Mouse (Mus musculus): Measurements from ENCODE around the gene Mob3b. TPM values are rescaled to one million over a fixed set of nuclear protein-coding genes. Genes with fewer than 3 reads are reported as not detected.

The Mob3b gene
- polyA plus RNA-seq, 1 experiment from 2014 or later: 30.2 TPM

GRCm38 (mm10) chr4:35167855-35168254 lies 10.6 kb upstream of the Mob3b start:
- H3K9ac ChIP-seq: no peak overlapping the region
- 65% methylated on average over 5 of the region's 5 CpGs for WGBS

GRCm38 (mm10) chr4:35165947-35166346 lies 8.7 kb upstream of the Mob3b start:
- Histone ChIP-seq H3K9ac (no peak overlapping the region), H3K4me1 (replicated peaks) (peaks cover 8% of the 10 kb centered on the region), H3K9me3 (no peaks in the 10 kb centered on the region), H3K36me3 (no peaks in the 10 kb centered on the region), H3K4me3 (replicated peaks) (no peak overlapping the region), H3K27ac (no peak overlapping the region), H3K4me2 (replicated peaks) (no peak overlapping the region), H3K27me3 (replicated peaks) (no peaks in the 10 kb centered on the region)
- peak; percentile 87 for ATAC-seq
- 53% methylated on average over 3 of the region's 3 CpGs for WGBS

More at GRCm38 (mm10) chr4:35167855-35168254, 10.6 kb upstream of the Mob3b start:
- Histone ChIP-seq H3K9me3 (no peaks in the 10 kb centered on the region), H3K4me3 (replicated peaks) (no peak overlapping the region), H3K4me2 (replicated peaks) (no peak overlapping the region), H3K27me3 (replicated peaks) (no peaks in the 10 kb centered on the region), H3K36me3 (no peaks in the 10 kb centered on the region), H3K27ac (no peak overlapping the region), H3K4me1 (replicated peaks) (peaks cover 8% of the 10 kb centered on the region)
- ATAC-seq: no peak

DNA sequence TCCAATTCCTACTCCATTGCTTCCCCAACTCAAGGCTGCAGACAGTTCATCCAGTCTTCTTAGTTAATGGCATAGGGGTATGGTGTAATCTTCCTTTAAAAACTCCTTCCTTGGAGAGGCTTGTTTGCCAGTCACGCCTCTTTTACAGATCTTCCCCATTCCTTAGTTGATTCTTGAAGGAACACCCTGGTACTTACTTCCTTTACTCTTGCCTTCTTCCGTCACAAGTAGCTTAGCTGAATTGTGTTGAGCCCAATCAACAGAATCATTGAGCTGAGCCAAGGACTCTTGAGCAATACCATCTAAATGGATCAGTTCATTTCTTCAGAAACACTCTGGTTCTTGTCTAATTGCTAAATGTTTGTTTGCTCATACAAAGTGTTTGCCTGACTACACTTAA lies 8.0 kb upstream of the Mob3b start:
- H3K4me3 ChIP-seq (replicated peaks): no peak overlapping the region
- no peak overlapping the region for H3K9ac ChIP-seq
- no peak for ATAC-seq
- no peaks in the 10 kb centered on the region for H3K27me3 ChIP-seq (replicated peaks)
- no peak overlapping the region for H3K27ac ChIP-seq
- no peaks in the 10 kb centered on the region for H3K9me3 ChIP-seq
- 67% methylated on average over 2 of the region's 2 CpGs for WGBS
- H3K4me2 ChIP-seq (replicated peaks): no peak overlapping the region
- no peaks in the 10 kb centered on the region for H3K36me3 ChIP-seq
- H3K4me1 ChIP-seq (replicated peaks): peaks cover 8% of the 10 kb centered on the region

DNA sequence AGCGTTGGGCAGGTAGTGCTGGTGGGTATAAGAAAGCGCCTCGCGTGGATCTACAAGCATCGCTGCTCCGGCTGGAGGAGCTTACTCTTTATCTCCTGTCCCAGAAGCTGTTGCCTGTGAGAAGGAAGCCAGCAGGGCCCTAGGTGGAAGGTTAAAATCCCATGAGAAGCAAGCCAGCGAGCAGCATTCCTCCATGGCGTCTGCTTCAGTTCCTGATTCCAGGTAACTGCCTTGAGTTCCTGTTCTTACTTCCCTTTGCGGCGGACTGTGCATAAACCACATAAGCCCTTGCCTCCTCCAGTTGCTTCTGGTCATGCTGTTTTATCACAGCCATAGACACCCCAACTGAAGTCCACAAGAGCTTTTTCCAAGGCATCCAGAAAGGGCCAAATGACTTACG lies 531 bp upstream of the Mob3b start:
- no peak overlapping the region for H3K9ac ChIP-seq
- H3K27me3 ChIP-seq (replicated peaks): no peaks in the 10 kb centered on the region
- H3K9me3 ChIP-seq: no peaks in the 10 kb centered on the region
- WGBS: 63% methylated on average over 11 of the region's 11 CpGs
- no peak overlapping the region; the same call in 1 of the 2 replicates for H3K4me2 ChIP-seq (replicated peaks)
- H3K27ac ChIP-seq: no peak overlapping the region
- H3K4me3 ChIP-seq (replicated peaks): no peak overlapping the region
- no peak for ATAC-seq
- peaks cover 4% of the 10 kb centered on the region; the same call in 1 of the 2 replicates for H3K4me1 ChIP-seq (replicated peaks)
- H3K36me3 ChIP-seq: no peaks in the 10 kb centered on the region

- WGBS: 0% methylated on average over 26 of the region's 26 CpGs
- Histone ChIP-seq H3K9me3 (no peaks in the 10 kb centered on the region), H3K4me1 (replicated peaks) (peaks cover 4% of the 10 kb centered on the region; the same call in 1 of the 2 replicates), H3K36me3 (no peaks in the 10 kb centered on the region), H3K4me3 (replicated peaks) (peak overlapping the region; percentile 63), H3K27me3 (replicated peaks) (no peaks in the 10 kb centered on the region), H3K27ac (peak overlapping the region; percentile 95), H3K4me2 (replicated peaks) (peak overlapping the region; percentile 81), H3K9ac (peak overlapping the region; percentile 74)
- ATAC-seq: peak; percentile 81
These were observed 1.1 kb downstream of the Mob3b start for GRCm38 (mm10) chr4:35156149-35156611.

GRCm38 (mm10) chr4:35155132-35155922 lies 2.0 kb downstream of the Mob3b start:
- Histone ChIP-seq H3K36me3 (no peaks in the 10 kb centered on the region), H3K4me3 (replicated peaks) (peak overlapping the region; percentile 63), H3K4me2 (replicated peaks) (peak overlapping the region; percentile 81), H3K27ac (peak overlapping the region; percentile 95), H3K4me1 (replicated peaks) (peaks cover 4% of the 10 kb centered on the region; the same call in 1 of the 2 replicates), H3K9ac (peak overlapping the region; percentile 74), H3K9me3 (no peaks in the 10 kb centered on the region), H3K27me3 (replicated peaks) (no peaks in the 10 kb centered on the region)
- ATAC-seq: peak; percentile 84
- 16% methylated on average over 20 of the region's 20 CpGs for WGBS

DNA sequence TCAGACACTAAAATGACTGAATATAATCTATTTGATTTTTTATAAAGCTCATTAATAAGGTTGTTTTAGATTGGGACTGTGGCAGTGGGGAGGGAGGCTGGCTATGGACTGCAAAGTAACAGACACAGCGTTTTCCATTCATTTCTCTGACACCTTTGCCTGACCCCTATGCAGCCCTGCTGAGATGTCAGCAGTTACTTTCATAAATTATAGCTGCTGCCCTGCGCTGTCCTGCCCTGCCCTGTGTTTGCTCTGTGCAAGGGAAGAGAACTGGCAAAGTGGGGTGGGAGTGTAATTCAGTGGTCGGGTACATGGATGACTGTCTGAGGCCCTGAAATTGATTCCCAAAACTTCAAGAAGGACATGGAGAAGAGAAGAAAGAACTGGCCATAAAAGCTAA lies 3.2 kb downstream of the Mob3b start:
- H3K36me3 ChIP-seq: no peaks in the 10 kb centered on the region
- H3K4me2 ChIP-seq (replicated peaks): no peak overlapping the region
- H3K4me3 ChIP-seq (replicated peaks): no peak overlapping the region
- H3K9me3 ChIP-seq: no peaks in the 10 kb centered on the region
- H3K27ac ChIP-seq: no peak overlapping the region
- 31% methylated on average over 3 of the region's 3 CpGs for WGBS
- H3K4me1 ChIP-seq (replicated peaks): peaks cover 4% of the 10 kb centered on the region; the same call in 1 of the 2 replicates
- ATAC-seq: no peak
- H3K27me3 ChIP-seq (replicated peaks): no peaks in the 10 kb centered on the region
- no peak overlapping the region for H3K9ac ChIP-seq

- Histone ChIP-seq H3K4me3 (replicated peaks) (no peak within 1 kb of the TSS), H3K4me1 (replicated peaks) (no peaks in the 10 kb centered on the region), H3K27ac (no peak within 1 kb of the TSS), H3K27me3 (replicated peaks) (no peaks in the 10 kb centered on the region), H3K9me3 (no peaks in the 10 kb centered on the region), H3K9ac (no peak within 1 kb of the TSS), H3K4me2 (replicated peaks) (no peak within 1 kb of the TSS), H3K36me3 (no peaks in the 10 kb centered on the region)
- 84% methylated on average over 4 of the region's 4 CpGs for WGBS
- ATAC-seq: no peak
These were observed 5.5 kb downstream of the Mob3b start, which contains the start of gene Ifnk for GRCm38 (mm10) chr4:35151756-35152155. Gene Ifnk, plus strand, starts transcription at chr4:35152056.

- Histone ChIP-seq H3K4me2 (replicated peaks) (no peak overlapping the region), H3K4me3 (replicated peaks) (no peak overlapping the region), H3K9ac (no peak overlapping the region), H3K27ac (no peak overlapping the region), H3K9me3 (no peaks in the 10 kb centered on the region), H3K4me1 (replicated peaks) (no peaks in the 10 kb centered on the region; the same call in 1 of the 2 replicates), H3K36me3 (no peaks in the 10 kb centered on the region), H3K27me3 (replicated peaks) (no peaks in the 10 kb centered on the region)
- 75% methylated on average over 3 of the region's 3 CpGs for WGBS
- ATAC-seq: no peak
These were observed 6.6 kb downstream of the Mob3b start for GRCm38 (mm10) chr4:35150706-35151105.

DNA sequence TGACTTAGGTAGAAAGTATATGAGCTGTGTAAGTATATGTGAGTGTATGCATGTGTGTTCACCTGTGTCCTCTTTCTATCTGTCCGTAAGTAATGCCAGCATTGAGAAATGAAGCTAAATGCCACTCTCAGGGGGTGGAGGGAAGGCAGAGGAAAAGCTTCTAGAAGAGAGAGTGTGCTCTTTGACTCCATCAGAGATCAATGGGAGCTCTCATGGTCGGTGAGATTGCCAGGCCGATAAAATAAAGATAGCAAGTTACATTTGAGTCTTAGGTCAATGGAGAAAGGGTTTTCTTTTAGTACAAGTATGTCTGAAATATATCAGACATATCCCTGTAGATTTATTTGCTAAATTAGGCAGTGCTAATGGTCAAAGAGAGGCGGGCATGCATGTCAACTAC lies 9.0 kb downstream of the Mob3b start:
- no peak overlapping the region for H3K4me3 ChIP-seq (replicated peaks)
- no peaks in the 10 kb centered on the region for H3K36me3 ChIP-seq
- H3K27me3 ChIP-seq (replicated peaks): no peaks in the 10 kb centered on the region
- 89% methylated on average over 4 of the region's 4 CpGs for WGBS
- no peak for ATAC-seq
- H3K4me1 ChIP-seq (replicated peaks): peaks cover 3% of the 10 kb centered on the region
- no peaks in the 10 kb centered on the region for H3K9me3 ChIP-seq
- no peak overlapping the region for H3K4me2 ChIP-seq (replicated peaks)
- no peak overlapping the region for H3K9ac ChIP-seq
- no peak overlapping the region for H3K27ac ChIP-seq

- H3K27ac ChIP-seq: no peak overlapping the region
- no peaks in the 10 kb centered on the region for H3K27me3 ChIP-seq (replicated peaks)
- peaks cover 3% of the 10 kb centered on the region for H3K4me1 ChIP-seq (replicated peaks)
- no peaks in the 10 kb centered on the region for H3K36me3 ChIP-seq
- H3K9ac ChIP-seq: no peak overlapping the region
- no peaks in the 10 kb centered on the region for H3K9me3 ChIP-seq
- H3K4me2 ChIP-seq (replicated peaks): no peak overlapping the region
- WGBS: 62% methylated on average over 5 of the region's 5 CpGs
- H3K4me3 ChIP-seq (replicated peaks): no peak overlapping the region
- no peak for ATAC-seq
These were observed 10.7 kb downstream of the Mob3b start for GRCm38 (mm10) chr4:35146597-35146996.

GRCm38 (mm10) chr4:35145726-35146125 lies 11.6 kb downstream of the Mob3b start:
- WGBS: 79% methylated on average over 10 of the region's 10 CpGs
- no peak for ATAC-seq

More at GRCm38 (mm10) chr4:35145726-35146125, 11.6 kb downstream of the Mob3b start:
- Histone ChIP-seq H3K9ac (no peak overlapping the region), H3K4me3 (replicated peaks) (no peak overlapping the region), H3K27ac (no peak overlapping the region), H3K9me3 (no peaks in the 10 kb centered on the region), H3K36me3 (no peaks in the 10 kb centered on the region), H3K27me3 (replicated peaks) (no peaks in the 10 kb centered on the region), H3K4me2 (replicated peaks) (no peak overlapping the region), H3K4me1 (replicated peaks) (peaks cover 3% of the 10 kb centered on the region)

Data from intestine, embryonic 15.5 days (tissue).